Mouse (Mus musculus) heart, postnatal 0 days (tissue): ENCODE results near the gene Jph3.

Experiments used
- CTCF ChIP-seq: IDR thresholded peaks from 2 replicates; pipeline ENCODE4 v1.5.1; 2016; ENCODE audit warnings: antibody characterized with exemption, control low read depth, low read depth
- EP300 ChIP-seq: IDR thresholded peaks from 2 replicates; pipeline ENCODE4 v1.6.1; 2016; ENCODE audit warnings: antibody characterized with exemption, low read depth

- TF ChIP-seq CTCF (no peak), EP300 (no peak)
These were observed 24.2 kb upstream of the Jph3 start for GRCm38 (mm10) chr8:121705174-121705573.
